Mouse (Mus musculus): ENCODE measurements at regions not wholly inside any gene's neighbourhood (a gene's known extent, or its start where the extent isn't known, plus 50 kb on each side); places are given as distances from the start of the nearest gene placed in this dataset.

DNA sequence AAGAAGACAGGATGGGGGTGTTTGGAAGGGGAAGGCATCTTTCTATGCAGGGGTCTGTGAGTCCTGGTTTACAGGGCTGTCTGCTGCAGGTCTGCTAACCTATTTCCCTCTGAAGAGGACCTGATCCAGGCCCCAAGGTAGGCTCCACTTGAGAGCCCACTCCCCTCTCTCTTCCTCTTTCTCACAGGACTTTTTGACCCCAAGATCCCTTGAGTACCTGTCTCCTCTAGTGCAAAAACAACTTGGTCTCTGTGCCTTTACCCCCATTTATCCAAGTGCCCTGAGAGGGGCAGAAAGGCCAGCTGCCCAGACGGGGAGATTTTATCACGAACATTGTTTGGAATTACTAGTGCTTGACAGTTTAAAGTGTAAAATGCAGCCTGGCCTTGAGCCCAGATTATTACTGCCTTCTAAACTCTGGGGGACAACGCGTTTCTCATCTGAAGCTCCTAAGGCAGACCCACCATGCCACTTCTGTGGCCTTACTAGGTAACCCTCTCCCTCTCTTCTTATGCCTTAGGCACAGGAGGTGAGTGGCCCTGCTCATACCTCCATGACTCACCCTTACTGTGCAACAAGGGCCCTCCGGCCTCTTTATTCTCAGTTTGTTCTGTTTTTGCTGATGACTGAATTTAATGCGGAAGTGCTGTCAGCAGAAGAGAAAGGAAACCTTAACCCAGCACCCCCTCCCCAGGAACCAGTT, 117.8 kb downstream of the Tomm20 start:
- WGBS = 39% methylated on average over 6 of the region's 6 CpGs
- Histone ChIP-seq H3K9ac (peak overlapping the region; percentile 48), H3K9me3 (no peaks in the 10 kb centered on the region), H3K4me2 (replicated peaks) (no peak overlapping the region), H3K27ac (peak overlapping the region; percentile 99), H3K4me1 (peaks cover 75% of the 10 kb centered on the region), H3K27me3 (no peaks in the 10 kb centered on the region), H3K36me3 (no peaks in the 10 kb centered on the region), H3K4me3 (no peak overlapping the region)
- ATAC-seq (ENCODE audit: low FRiP score, low read depth) = no peak

DNA sequence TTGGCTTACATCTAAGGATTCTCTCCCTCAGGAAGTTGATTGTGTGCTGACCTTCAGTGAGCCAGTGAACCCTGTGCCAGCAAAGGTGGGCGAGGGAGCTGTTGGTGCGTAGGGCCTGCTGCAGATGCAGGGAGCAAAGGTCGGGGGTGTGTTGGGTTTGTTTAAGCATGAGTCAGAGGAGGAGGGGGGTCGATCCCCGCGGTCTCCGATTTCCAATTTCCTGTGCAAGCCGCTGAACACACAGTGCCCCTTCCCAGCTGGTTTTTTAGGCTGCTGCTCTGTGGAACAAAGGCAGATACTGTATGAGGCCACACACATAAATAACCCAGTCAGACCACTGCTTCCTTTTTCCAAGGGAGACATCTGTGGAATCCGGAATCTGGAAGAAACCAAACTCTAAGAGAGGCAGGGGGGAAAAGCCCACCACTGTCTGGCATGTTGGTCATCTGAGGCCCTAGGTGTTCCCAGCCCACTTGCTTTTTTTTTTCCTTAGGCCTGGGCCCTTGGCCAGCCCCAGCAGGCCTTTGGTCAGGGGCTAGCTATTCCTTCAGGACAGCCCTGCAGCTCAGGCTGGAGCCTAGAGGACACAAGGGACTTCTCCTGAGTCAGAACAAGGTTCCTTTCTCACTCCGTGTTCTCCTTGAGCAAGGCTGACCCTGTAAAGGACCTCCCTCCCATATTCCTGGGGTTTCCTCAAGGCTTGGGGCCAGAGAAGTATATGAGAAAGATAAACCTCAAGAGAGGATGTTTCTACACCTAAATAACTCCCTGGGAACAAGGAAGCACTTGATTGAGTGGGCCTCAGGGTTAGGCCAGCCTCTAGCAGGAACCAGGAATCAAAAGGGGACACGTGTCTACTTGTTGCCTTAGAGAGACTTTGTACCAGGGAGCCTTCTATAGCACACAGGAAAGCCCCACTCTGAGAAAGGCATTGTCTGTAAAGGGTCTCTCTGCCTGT, 119.0 kb downstream of the Tomm20 start:
- WGBS = 1% methylated on average over 11 of the region's 11 CpGs
- H3K4me3 ChIP-seq = no peak overlapping the region
- H3K36me3 ChIP-seq = no peaks in the 10 kb centered on the region
- peak overlapping the region; percentile 99 for H3K27ac ChIP-seq
- H3K9ac ChIP-seq = peak overlapping the region; percentile 48
- peak overlapping the region; percentile 44 for H3K4me2 ChIP-seq (replicated peaks)
- H3K4me1 ChIP-seq = peaks cover 67% of the 10 kb centered on the region
- H3K9me3 ChIP-seq = no peaks in the 10 kb centered on the region
- ATAC-seq (ENCODE audit: low FRiP score, low read depth) = peak; percentile 89
- H3K27me3 ChIP-seq = no peaks in the 10 kb centered on the region

DNA sequence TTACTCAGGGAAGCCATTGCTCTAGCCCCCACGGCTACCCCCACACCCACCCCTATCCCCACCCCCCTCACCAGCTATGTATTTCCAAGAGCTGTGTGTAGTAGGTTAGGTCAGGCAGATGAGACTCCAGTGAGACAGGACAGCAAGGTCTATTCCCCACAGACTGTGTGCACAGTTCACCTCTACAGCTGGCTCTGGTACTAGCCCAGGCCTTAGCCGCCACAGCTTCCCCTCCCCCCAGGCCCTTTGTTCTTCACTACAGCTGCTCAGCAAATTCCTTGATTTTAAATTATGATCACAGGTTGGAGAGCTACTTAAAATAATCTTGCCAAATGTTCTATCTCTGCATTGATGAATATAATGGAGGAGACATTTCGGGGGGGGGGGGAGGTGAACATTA, 119.8 kb downstream of the Tomm20 start:
- H3K9ac ChIP-seq = 0 out of 2 replicates have a peak overlapping the region, but pooled peaks have one; percentile 43
- peak overlapping the region; percentile 44 for H3K4me2 ChIP-seq (replicated peaks)
- H3K9me3 ChIP-seq = no peaks in the 10 kb centered on the region
- peak; percentile 57 for ATAC-seq (ENCODE audit: low FRiP score, low read depth)
- no peaks in the 10 kb centered on the region for H3K27me3 ChIP-seq
- H3K4me3 ChIP-seq = no peak overlapping the region
- 10% methylated on average over 3 of the region's 3 CpGs for WGBS
- peak overlapping the region; percentile 99 for H3K27ac ChIP-seq
- H3K36me3 ChIP-seq = no peaks in the 10 kb centered on the region
- H3K4me1 ChIP-seq = peaks cover 70% of the 10 kb centered on the region

DNA sequence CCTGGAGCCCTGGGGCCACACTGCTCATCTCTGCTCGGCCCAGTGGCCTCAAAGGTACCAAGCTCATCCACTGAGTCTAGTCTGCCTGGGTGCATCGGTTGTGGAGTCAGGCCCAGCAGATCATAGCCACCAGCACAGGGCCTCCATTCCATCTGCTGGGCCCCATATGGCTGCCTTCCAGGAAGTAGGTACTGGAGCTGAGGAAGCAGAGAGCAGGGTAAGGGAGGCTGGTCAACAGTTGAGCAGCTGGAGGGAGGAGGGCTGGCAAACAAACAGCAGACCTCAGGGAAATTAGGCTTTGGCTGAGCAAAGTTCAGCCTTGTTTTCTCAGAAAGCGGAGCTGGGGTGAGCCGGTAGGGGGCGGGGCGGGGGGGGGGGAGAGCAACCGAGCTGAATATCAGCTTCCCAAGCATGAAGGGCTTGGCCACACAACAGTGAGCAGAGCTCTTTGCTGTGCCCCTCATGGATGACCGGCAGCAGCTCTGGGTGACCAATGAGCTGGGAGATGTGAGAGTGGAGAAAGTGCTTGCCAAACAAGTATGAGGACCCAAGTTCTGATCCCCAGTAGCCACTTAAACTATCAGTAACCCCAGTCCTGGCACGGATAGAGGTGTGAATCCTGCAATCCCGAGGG, 121.0 kb downstream of the Tomm20 start:
- Histone ChIP-seq H3K4me1 (peaks cover 66% of the 10 kb centered on the region), H3K4me3 (no peak overlapping the region), H3K9ac (no peak overlapping the region), H3K27ac (peak overlapping the region; percentile 99), H3K4me2 (replicated peaks) (no peak overlapping the region), H3K9me3 (no peaks in the 10 kb centered on the region), H3K36me3 (no peaks in the 10 kb centered on the region), H3K27me3 (no peaks in the 10 kb centered on the region)
- WGBS = 51% methylated on average over 9 of the region's 10 CpGs
- no peak for ATAC-seq (ENCODE audit: low FRiP score, low read depth)

DNA sequence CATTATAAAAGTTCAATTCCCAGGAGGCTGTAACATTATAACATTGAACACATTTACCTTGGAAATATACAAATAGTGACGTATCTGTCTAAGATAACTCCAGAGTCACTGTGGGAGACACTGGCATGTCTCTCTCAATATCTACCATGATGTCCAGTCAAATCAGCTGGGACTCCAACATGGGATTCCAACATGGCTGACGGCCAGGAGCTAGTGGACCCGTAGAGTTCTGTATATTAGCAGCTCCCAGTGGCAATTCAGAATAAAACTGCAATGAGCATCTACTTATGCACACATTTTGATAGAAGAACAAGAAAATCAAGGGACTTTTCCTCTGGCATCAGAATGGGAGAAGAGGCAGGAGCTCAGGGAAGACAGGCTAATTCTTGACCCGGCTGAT, 123.4 kb downstream of the Tomm20 start:
- H3K4me1 ChIP-seq = peaks cover 45% of the 10 kb centered on the region
- H3K36me3 ChIP-seq = no peaks in the 10 kb centered on the region
- no peaks in the 10 kb centered on the region for H3K27me3 ChIP-seq
- no peak overlapping the region for H3K4me2 ChIP-seq (replicated peaks)
- no peak overlapping the region for H3K27ac ChIP-seq
- ATAC-seq (ENCODE audit: low FRiP score, low read depth) = no peak
- H3K4me3 ChIP-seq = no peak overlapping the region
- 90% methylated on average over 4 of the region's 4 CpGs for WGBS
- H3K9ac ChIP-seq = no peak overlapping the region
- H3K9me3 ChIP-seq = no peaks in the 10 kb centered on the region

DNA sequence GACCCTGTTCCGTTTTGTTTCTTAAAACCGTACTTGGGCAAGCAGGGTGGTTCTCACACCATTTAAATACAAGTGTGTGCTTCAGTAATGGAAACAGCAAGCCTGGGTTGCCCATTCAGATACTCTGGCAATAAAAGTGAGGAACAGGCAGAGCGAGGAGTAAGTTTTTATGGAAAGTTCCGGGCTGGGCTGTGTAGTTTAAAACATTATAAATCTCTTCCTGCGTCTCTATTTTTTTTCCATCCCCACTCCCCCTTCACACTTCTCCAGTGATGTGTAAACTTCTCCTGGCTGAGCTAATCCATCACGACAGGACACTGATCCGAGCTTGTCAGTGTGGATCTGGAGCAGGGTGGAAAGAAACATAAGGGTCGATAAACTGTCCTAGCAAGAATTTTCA, 124.4 kb downstream of the Tomm20 start:
- Histone ChIP-seq H3K36me3 (no peaks in the 10 kb centered on the region), H3K4me1 (peaks cover 36% of the 10 kb centered on the region), H3K9ac (no peak overlapping the region), H3K4me3 (no peak overlapping the region), H3K9me3 (no peaks in the 10 kb centered on the region), H3K27me3 (no peaks in the 10 kb centered on the region), H3K4me2 (replicated peaks) (no peak overlapping the region), H3K27ac (peak overlapping the region; percentile 85)
- WGBS = 25% methylated on average over 8 of the region's 8 CpGs
- no peak for ATAC-seq (ENCODE audit: low FRiP score, low read depth)

DNA sequence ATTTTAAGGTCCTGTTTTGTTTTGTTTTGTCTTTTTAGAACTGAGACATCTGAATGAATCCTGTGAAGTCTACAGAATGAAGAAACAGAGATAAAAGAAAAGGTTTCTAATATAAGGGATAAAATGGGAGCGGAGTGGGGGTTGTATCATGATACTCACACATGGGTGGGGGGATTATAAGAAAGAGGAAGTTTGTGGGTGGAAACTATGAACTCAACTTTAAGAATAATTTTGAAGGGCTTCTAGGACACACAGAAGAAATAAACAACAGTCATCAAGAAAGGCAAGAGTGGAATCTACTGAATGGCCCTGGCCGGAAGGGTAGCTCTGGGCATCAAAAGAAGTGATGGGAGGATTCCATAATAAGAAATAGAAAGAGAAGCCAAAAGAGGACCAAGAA, 125.1 kb downstream of the Tomm20 start:
- Histone ChIP-seq H3K36me3 (no peaks in the 10 kb centered on the region), H3K9me3 (no peaks in the 10 kb centered on the region), H3K4me1 (peaks cover 28% of the 10 kb centered on the region), H3K9ac (no peak overlapping the region), H3K27ac (peak overlapping the region; percentile 85; the same call in 1 of the 2 replicates), H3K27me3 (no peaks in the 10 kb centered on the region), H3K4me2 (replicated peaks) (no peak overlapping the region), H3K4me3 (no peak overlapping the region)
- no peak for ATAC-seq (ENCODE audit: low FRiP score, low read depth)
- WGBS = 94% methylated on average over 2 of the region's 2 CpGs

DNA sequence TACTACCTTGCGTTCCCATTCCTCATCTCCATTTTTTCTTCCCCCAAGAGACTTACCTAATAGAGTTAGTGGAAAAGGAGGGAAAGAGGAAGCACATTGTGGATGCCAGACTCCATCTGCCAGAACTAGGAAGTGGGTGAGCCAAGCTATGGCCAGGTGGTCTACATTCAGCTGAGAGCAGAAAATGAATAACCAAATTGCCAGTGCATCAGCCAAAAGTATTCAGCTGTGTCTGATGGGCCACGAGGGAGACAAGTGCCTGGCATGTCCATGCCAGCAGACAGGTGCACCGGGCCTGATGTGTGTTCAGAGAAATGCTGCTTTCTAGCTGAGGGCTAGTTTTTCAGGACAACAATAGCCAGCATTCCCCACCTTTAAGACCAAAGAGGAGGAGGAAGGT, 126.4 kb downstream of the Tomm20 start:
- H3K4me2 ChIP-seq (replicated peaks) = no peak overlapping the region
- ATAC-seq (ENCODE audit: low FRiP score, low read depth) = no peak
- no peaks in the 10 kb centered on the region for H3K9me3 ChIP-seq
- no peaks in the 10 kb centered on the region for H3K27me3 ChIP-seq
- WGBS = 83% methylated on average over 3 of the region's 3 CpGs
- no peaks in the 10 kb centered on the region for H3K36me3 ChIP-seq
- peaks cover 16% of the 10 kb centered on the region for H3K4me1 ChIP-seq
- H3K4me3 ChIP-seq = no peak overlapping the region
- no peak overlapping the region for H3K27ac ChIP-seq
- H3K9ac ChIP-seq = no peak overlapping the region

DNA sequence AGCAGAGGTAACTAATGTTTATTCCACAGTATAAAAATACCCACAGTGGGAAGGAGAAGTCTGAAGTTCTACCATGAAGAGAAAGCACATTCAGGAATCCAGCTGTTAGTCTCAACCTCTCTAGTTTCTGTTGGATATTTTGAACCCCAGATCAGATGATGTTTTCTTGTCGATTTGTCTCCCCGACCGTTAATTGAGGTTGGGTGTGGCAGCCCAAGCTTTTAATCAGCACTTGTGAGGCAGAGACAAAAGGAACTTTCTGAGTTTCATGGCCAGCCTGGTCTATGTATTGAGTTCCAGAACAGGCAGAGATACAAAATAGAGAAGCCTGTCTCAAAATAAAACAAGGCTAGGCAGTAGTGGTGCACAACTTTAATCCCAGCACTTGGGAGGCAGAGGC, 129.5 kb downstream of the Tomm20 start:
- Histone ChIP-seq H3K36me3 (peaks cover 2% of the 10 kb centered on the region; the same call in 1 of the 2 replicates), H3K4me3 (no peak overlapping the region), H3K27ac (no peak overlapping the region), H3K9me3 (peaks cover 9% of the 10 kb centered on the region), H3K4me1 (peaks cover 7% of the 10 kb centered on the region), H3K9ac (no peak overlapping the region), H3K27me3 (no peaks in the 10 kb centered on the region), H3K4me2 (replicated peaks) (no peak overlapping the region)
- 82% methylated on average over 3 of the region's 3 CpGs for WGBS
- ATAC-seq (ENCODE audit: low FRiP score, low read depth) = no peak

DNA sequence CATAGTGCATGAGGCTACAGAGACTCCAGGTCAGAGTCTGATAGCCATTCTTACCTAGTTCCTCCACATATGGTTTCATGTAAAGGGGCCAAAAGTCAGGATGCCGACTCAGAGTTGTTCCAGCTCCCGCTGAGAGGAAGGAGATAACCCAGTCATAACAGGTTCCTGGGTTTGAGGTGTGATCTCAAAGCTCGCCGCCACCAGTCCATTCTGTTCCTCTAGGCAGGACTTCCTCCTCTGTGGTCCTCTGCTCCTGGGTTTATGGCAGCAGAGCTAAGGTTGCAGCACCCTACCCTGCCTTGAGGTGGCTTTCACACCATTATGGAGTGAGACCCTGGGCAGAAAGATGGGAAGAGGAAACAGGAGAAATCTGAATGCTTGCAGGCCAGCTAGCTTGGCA, 131.2 kb downstream of the Tomm20 start:
- Histone ChIP-seq H3K4me1 (no peaks in the 10 kb centered on the region), H3K27ac (no peak overlapping the region), H3K36me3 (peaks cover 2% of the 10 kb centered on the region; the same call in 1 of the 2 replicates), H3K4me3 (no peak overlapping the region), H3K9ac (no peak overlapping the region), H3K27me3 (peaks cover 3% of the 10 kb centered on the region), H3K4me2 (replicated peaks) (no peak overlapping the region), H3K9me3 (peaks cover 9% of the 10 kb centered on the region)
- no peak for ATAC-seq (ENCODE audit: low FRiP score, low read depth)
- whole genome bisulfite sequencing = 57% methylated on average over 4 of the region's 4 CpGs

DNA sequence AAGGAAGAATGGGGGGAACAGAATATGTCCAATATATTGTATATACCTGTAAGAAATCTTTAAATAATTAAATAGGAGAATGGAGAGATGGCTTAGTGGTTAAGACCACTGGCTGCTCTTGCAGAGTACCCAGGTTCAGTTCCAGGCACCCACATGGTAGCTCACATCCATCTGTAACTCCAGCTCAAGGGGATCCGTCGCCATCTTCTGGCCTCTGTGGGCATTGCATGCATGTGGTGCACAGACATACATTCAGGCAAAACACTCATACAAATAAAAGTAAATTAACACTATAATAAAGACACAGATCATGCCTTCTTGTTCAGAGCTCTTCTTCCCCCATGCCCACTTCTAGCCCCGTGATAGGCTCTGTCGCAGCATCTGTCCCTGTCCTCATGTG, 132.0 kb downstream of the Tomm20 start:
- 75% methylated on average over 4 of the region's 4 CpGs for WGBS
- Histone ChIP-seq H3K4me1 (no peaks in the 10 kb centered on the region), H3K36me3 (peaks cover 2% of the 10 kb centered on the region; the same call in 1 of the 2 replicates), H3K27ac (no peak overlapping the region), H3K4me2 (replicated peaks) (no peak overlapping the region), H3K9me3 (peaks cover 9% of the 10 kb centered on the region), H3K27me3 (peaks cover 3% of the 10 kb centered on the region), H3K4me3 (no peak overlapping the region), H3K9ac (no peak overlapping the region)
- no peak for ATAC-seq (ENCODE audit: low FRiP score, low read depth)

DNA sequence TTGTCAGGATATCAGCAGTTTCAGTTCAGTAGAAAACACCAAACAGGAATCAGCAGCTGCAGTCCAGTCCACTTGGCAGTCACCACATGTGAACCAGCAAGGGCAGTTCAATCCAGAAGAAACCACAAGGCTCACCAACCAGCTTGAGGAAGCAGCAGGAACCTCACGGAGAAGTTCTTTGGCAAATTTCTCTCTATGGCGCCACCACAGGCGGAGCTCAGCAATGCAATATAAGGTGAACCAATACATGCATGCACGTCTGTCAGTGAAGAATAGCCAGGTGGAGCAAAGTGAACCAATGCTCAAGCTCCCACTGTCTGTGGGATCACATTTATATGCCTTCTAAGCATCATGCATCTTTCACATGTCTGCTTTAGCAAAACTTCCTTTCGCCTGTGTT, 132.9 kb downstream of the Tomm20 start:
- ATAC-seq (ENCODE audit: low FRiP score, low read depth) = no peak

More for the DNA sequence above, 132.9 kb downstream of the Tomm20 start:
- H3K4me3 ChIP-seq = no peak overlapping the region
- H3K27ac ChIP-seq = no peak overlapping the region
- WGBS = 91% methylated on average over 5 of the region's 5 CpGs
- H3K9me3 ChIP-seq = peaks cover 9% of the 10 kb centered on the region
- no peak overlapping the region for H3K9ac ChIP-seq
- no peaks in the 10 kb centered on the region for H3K4me1 ChIP-seq
- peaks cover 3% of the 10 kb centered on the region for H3K27me3 ChIP-seq
- no peak overlapping the region for H3K4me2 ChIP-seq (replicated peaks)
- H3K36me3 ChIP-seq = peaks cover 2% of the 10 kb centered on the region; the same call in 1 of the 2 replicates
